Mouse (Mus musculus): ENCODE data around the gene 1110051M20Rik.
"Not testable (repeated sequence)": the region's sequence is repeated elsewhere in the genome, so short reads cannot be mapped to it uniquely, and the experiment has no call there.

The 1110051M20Rik gene

DNA sequence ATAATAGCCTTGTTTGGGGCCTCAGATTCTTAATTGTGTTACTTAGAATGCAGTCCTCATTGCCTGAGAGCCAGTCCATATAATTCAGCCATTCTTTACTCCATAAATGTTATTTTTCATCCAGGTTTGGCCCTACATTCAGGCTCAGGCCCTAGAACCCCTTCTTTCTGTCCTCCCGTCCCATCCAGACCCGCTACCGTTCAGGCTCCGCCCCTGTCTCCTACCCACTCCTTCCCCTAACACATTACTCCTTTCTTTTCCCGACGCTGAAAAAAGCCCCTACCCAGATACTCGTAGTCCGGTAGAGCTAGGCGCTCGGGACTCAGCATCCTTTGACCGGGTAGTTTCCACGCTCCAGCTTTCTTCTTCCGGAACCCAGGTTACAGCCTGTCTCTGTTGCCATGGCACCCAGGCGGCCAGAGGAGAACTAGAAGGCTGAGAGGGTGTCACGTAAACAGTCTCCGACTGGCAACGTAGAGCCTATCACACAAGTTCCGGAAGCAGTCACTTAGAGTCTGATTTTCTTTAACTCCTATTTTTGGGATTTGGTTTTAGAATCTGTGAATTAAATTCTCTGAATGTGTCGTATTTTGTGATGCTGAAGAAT lies at the start of gene 1110051M20Rik:
TSS of gene 1110051M20Rik (minus strand) at position 419 of the 607 bp plus-strand sequence.
- DNase-seq: peak; percentile 88

DNA sequence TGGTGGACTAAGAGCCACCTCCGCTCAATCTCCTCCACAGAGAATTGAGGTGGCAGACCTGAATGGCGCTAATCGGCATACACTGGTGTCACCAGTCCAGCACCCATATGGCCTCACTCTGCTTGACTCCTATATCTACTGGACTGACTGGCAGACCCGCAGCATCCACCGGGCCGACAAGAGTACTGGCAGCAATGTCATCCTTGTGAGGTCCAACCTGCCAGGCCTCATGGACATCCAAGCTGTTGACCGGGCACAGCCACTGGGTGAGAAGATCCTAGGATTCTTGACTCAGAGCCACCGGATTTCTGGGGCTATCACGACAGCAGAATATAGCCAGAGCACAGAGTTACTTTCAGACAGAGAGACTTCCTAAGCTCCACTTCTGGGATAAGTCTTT lies 49.5 kb upstream of the 1110051M20Rik start:
- no peak for DNase-seq

DNA sequence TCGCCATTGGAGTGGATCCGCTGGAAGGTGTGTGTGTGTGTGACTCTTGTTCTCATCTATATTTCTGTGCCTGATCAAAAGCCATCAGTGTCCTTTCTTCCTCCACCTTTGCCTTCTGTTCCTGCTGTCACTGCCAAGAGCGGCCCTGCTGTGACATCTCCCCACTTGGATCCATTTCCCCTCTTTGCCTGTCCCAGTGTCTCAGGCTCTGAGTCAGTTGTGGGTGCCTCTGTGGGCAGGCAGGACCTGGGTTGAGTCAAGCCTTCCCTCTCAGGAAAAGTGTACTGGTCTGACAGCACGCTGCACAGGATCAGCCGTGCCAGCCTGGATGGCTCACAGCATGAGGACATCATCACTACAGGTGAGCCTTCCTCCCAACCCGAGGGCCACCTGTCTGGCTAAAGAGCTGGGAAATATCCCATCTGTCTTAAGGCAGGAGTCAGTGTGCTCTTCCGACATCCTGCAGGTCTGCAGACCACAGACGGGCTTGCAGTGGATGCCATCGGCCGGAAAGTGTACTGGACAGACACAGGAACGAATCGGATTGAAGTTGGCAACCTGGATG lies 47.6 kb upstream of the 1110051M20Rik start:
- DNase-seq: no peak

DNA sequence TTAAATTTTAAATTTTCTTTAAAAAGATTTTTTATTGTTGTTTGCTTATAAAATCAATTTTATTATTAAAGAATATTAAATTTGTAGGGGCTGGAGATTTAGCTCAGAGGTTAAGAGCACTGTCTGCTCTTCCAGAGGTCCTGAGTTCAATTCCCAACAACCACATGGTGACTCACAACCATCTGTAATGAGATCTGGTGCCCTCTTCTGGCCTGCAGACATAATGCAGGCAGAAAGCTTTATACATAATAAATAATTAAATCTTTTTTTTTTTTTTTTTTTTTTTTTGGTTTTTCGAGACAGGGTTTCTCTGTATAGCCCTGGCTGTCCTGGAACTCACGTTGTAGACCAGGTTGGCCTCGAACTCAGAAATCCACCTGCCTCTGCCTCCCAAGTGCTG lies 42.8 kb upstream of the 1110051M20Rik start:
- not testable (repeated sequence) for DNase-seq

DNA sequence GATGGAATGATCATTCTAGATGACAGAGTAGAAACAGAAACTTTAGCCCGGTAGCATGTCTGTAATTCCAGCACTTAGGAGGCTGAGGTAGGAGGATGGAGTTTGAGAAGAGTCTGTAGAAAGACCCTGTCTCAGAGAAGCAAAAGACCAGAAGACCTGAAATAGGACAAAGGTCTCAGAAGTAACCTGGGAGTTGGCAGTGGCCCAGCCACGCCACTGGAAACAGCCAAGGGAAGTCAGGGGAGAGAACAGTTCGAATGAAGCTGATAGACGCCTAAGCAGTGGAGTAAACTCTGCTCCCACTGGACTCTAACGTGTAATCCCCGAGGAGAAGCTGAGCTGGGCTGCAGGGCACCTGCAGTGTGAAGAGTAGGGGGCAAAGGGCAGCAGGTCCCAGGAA lies 40.8 kb upstream of the 1110051M20Rik start:
- no peak for DNase-seq

DNA sequence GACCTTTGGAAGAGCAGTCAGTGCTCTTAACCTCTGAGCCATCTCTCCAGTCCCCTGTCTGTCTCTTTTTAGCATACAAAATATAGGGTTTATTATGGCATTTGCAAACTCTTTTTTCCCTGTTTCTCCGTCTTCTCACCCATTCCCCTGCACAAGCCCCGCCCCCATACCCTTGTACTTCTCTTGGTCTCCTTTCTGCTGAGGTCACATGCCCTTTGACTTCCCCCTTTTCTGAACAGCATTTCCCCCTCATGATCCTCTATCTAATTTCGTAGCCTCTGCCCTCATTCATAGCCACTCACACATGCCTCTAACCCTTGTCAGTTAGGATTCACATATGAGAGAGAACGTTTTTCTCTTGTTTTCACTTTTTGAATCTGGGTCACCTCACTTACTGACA lies 40.2 kb upstream of the 1110051M20Rik start:
- DNase-seq: no peak

DNA sequence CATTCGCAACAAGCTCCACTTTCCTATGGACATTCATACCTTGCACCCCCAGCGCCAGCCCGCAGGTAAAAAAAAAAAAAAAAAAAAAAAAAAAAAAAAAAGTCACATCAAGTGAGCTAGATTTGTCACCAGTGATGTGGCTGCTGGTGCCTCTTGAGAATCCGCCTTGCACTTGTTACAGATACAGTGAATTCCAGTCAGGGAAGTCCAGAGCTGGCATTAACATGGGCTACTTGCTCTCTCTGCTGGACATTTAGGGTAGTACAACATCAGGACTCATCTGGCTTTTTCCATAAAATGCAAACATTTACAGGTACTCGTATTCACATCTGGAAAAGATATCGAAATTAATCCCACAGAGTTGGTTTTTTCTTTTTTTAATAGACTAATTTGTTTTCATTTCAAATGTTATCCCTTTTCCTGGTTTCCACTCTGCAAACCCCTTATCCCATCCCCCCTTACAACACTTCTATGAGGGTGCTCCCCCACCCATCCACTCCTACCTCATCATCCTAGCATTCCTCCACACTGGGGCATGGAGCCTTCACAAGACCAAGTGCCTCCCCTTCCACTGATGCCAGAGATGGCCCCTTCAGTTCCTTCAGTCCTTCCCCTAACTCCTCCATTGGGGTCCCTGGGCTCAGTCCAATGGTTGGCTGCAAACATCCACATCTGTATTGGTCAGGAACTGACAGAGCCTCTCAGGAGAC lies 36.5 kb upstream of the 1110051M20Rik start:
- DNase-seq: no peak

DNA sequence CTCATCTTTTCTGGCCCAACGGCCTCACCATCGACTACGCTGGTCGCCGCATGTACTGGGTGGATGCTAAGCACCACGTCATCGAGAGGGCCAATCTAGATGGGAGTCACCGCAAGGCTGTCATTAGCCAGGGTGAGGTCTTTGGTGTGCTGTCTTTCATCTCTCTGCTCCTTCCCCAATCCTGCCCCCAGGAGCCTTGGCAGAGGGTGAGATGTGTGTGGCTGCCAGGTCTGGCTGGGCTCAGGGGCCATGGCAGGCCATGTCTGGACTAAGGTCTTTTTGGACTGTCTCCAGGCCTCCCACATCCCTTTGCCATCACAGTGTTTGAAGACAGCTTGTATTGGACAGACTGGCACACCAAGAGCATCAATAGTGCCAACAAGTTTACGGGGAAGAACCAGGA lies 35.9 kb upstream of the 1110051M20Rik start:
- no peak for DNase-seq

DNA sequence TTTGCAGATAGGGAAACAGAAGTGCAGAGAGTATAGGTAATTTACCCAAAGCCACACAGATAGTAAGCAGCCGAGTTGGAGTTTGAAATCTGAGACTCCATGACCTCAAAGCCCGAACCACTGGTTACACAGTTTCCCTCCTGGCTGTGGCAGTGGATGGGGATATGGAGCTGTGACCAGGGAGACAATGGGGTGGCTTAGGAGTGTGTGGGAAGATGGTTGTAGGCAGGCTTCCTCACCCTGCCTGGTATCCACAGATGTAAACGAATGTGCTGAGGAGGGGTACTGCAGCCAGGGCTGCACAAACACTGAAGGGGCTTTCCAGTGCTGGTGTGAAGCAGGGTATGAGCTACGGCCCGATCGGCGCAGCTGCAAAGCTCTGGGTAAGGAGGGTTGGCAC lies 32.3 kb upstream of the 1110051M20Rik start:
- no peak for DNase-seq

DNA sequence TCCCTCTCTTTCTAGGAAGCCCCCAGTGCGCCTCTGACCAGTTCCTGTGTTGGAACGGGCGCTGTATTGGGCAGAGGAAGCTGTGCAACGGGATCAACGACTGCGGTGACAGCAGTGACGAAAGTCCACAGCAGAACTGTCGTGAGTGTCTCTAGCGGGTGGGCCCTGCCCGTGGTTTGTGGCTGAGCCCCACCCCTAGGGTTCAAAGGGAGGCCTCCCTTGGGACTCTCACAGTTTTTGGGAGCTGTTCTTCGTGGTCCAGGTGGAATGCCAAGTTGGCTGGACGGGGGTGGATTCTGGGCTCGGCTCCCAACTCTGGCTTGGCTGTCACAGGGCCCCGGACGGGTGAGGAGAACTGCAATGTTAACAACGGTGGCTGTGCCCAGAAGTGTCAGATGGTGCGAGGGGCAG lies 31.8 kb upstream of the 1110051M20Rik start:
- DNase-seq: no peak

DNA sequence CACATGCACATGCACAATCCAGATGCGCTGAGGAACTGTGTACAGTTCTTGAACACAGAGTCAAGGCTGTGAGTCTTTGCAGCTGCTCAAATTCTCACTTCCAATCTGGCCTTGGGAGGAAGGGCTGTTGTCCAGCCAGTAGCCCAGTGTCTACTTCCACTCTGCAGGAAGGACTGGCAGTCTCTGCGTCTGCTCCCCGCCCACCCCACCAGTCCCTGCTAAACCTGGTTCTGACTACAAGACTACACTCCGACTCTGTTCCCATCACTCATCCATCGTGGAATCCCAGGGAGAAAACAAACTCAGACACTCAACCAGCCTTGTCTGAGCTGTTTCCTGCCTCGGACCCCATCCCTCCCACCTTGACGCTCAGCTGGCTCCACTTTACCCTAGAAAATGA lies 31.3 kb upstream of the 1110051M20Rik start:
- no peak for DNase-seq

DNA sequence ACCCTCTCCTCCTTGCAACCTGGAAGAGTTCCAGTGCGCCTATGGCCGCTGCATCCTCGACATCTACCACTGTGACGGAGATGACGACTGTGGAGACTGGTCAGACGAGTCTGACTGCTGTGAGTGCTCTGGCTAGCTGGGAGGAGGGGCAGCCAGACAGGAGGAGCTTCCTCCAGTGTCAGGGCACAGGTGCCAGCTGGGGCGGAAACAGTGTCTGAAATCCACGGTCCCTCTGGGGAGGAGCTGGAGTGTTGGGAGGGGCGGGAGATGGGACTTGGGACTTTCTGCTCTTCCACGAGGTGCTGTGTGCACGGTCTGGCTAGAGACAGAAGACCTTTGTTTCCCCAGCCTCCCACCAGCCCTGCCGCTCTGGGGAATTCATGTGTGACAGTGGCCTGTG lies 29.9 kb upstream of the 1110051M20Rik start:
- no peak for DNase-seq

DNA sequence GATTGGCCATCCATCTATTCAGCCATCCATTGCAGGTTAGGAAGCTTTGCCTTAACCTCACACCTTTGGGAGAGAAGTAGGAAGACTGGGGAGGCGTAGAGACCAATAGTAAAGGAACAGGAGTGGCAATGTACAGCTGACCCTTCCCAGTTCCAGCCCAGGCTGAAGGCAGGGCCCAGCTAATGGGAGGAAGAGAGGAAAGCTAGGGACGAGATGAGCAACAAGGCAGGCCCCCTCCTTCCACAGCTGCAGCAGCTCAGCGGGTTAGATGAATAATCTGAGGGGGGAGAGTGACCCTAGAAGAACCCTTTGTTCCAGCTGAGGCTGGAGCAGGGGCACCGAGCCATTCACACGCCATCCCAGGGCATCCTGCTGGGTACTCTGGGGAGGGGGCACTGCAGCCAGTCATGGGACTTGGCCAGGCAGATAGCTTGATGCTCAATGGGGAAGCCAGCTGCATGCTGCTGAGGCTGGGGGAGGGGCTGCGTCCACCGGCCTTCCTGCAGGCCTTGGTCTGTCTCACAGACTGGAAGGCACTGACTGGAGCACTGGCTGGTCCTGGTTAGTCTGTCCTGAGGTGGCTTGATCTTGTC lies 25.6 kb upstream of the 1110051M20Rik start:
- DNase-seq: peak; percentile 60

DNA sequence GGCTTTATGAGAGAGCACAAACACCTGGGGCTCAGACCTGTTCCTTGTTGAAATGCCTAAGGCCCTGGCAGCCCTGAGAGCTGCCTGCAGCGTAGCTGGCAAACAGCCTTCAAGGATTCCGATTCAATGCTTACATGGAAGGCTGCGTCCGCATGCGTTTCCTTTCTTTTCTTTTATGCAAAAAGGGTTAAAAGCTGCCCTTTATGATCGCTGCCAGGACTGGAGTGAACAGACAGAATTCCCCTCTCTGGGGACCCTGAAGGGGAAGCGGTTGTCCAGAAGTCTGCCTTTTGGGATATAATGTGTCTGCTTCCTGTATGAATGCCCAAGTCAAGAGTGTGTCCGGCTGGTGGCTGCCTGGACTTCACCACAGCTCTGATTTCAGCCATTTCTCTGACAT lies 23.1 kb upstream of the 1110051M20Rik start:
- no peak for DNase-seq

DNA sequence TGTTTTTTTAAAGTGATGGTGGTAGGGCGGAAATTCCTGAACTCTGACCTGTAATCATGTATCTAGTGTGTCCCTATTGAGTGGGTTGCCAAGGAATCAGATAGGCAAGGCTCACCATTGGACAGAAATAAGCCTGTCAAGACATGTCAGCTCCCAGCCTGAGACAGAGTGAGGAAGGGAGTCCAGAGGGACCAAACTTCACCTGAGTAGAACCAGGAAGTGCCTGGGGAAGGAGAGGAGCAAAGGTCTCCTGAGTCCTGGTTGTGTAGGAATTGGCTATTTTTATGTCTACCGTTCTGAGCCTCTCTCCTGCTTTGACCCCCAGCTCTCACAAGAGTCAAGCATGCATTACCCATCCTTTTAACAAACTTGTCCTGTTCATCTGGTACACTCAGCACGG lies 21.4 kb upstream of the 1110051M20Rik start:
- DNase-seq: no peak

DNA sequence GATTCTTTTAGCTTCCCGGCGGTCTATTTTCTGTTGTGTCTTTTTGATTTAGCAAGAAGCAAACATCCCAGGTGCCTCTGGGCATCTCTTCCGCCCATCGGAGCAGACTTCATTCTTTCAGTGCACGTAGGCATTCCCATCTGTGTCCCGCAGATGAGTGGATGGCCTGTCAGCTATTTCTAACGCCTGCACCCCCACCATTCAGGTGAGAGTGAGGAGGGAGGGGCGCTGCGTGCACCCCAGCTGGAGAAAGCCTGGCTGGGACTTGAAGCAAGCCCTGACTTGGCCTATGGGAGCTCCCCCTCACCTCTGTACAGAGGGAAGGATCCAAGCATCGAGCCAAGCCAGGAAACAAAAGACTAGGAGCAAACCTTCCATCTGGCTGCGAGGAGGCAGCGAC lies 18.2 kb upstream of the 1110051M20Rik start:
- no peak for DNase-seq

DNA sequence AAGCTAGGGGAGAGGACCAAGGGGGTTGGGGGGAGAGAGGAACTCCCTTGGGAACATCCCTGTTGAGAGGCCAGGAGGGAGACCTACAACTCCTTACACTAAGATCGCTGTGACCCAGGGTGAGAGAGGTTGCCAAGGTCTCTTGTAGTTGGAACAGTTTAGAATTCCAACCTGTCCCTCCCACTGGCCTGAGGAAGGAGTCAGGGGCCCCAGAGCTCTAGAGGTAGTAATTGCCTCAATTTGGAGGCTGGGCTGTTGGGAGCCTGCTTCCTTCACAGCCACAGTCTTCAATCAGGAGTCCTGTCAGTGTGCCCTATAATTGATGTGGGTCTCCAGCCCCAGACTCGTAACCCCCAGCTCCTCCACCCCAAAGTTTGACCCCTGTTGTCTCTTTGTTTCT lies 17.7 kb upstream of the 1110051M20Rik start:
- no peak for DNase-seq

DNA sequence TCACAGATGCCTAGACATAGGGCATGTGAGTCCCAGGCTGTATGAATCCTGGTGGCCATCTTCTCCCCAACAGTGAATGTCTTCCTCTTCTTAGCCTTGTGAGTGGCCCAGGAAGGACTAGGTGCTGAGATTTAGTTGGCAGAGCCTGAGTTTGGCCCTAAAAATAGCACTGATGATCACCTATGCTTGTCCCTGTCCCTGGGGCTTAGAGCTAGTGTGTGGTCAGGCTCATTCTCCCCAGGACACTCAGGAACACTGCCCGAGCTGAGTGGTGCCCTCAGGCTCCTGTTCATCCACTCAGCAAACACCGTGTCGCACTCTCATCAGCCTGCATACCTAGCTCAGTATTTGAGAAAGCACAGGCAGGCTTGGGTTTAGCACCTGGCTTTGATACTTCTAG lies 16.8 kb upstream of the 1110051M20Rik start:
- no peak for DNase-seq

DNA sequence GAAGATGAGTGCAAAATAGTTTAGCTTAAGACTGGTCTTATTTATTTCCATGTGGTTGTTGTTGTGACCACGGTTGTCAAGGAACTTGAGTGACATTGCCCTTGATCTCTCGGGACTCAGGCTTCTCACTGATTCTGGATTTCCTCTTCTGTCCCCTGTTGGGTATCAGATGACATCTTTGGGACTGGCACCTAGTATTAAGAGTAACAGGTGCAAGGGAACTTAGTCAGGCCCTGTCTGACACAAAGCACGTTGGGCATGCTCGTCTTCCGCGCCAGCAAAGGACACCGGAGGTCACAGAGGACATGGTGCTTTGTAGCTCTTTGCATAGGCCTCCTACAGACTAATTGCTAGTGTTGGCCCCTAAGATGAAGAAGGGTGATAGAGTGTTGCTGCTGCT lies 16.3 kb upstream of the 1110051M20Rik start:
- DNase-seq: no peak

DNA sequence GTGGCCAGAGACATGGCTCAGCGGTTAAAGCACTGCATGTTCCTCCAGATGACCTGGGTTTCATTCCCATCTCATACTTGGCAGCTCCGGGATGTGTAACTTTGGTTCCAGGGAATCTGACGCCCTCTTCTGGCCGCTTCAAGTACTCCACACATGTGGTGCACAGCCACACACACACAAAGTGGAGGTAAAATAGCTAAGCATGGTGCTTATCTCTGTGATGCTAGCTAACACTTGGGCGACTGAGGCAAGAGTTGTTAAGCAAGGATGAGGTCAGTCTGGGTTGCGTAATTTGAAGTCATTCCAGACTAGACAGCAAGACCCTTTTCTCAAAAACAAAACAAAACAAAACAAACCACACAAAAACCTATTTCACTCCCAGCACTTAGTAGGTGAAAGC lies 15.6 kb upstream of the 1110051M20Rik start:
- no peak for DNase-seq

DNA sequence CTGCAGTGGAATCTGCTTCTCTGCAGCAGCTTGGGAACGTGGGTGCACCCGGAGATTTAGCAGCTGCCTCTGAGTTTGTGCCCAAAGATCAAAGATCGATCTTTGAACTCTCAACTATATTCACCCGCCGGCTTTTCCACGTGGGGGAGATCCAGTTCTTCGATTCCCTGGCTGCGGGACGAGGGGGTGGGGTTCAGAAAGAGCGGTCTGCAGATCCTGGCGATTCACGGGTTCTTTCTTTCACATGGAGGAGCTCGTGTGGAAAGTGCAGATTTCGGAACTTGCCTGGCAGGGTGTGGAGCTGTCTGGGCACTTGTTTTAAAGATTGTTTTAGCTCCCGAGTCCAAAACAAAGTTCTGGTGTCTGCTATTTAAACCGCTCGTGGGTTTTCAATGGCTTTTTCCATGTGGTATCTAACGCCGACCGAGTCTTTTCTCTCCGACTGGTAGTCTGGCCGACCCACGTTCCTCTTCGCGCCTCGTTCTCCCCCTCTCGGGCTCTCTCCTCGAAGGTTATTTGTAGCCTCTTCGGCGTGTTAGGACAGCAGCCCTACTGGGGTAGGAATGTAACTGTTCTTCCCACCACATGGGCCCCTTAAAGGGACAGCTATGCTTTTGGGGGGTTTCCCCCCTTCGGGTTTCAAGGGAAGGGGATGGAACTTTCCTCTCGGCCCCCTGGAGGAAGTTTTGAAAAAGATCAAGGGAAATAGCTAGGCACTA lies 14.3 kb upstream of the 1110051M20Rik start:
- DNase-seq: no peak

DNA sequence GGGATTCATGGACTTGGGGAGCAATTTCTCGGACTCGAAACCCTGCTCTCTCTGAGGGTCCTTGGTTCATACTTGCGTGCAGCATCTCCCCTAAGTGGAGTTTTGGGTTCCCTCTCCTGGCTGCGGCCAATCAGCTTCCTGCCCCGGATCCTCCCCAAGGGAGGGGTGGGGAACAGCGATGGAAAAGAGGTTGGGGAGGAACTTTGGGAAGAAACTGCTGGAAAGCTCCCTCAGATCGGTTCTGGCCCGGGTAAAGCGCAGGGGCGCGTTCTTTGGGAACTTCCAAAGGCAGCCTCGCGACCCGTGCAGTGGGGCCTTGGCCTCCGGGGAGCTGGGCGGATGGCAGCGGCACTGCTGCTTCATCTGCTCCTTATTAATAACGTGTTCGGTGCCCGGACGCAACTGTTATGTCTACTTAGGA lies 13.8 kb upstream of the 1110051M20Rik start:
- no peak for DNase-seq

DNA sequence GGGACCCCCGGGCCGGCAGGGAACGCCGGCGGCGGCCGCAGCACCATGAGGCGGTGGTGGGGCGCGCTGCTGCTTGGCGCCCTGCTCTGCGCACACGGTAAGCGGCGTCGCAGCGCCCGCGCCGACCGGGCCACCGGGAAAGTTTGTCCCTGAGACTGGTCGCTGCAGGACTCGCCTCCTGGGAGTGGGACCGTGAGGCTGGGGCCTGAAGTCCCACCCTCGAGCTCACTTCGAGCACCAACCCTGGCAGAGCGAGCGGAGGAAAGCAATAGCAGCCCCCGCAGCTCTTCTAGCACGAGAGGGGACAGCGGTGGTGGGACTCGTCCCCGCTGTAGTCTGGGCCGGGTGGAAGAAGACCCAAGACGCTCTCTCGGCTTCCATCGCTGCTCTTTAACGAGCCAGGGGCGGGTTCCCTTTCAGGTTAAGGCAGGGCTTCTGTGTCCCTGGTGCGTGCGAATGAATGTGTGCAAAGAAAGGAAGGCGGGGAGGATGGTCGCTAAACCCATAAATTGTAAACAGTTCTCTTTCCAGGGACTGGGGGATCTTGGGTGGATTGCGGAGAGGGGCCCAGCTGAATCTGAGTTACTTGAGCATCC lies 13.2 kb upstream of the 1110051M20Rik start:
- no peak for DNase-seq

Measured in right cerebral cortex, postnatal 14 days (tissue).